Mouse (Mus musculus): ENCODE results near the gene Lpxn. TPM values are rescaled to one million over a fixed set of nuclear protein-coding genes. Genes with fewer than 3 reads are reported as not detected.

The Lpxn gene
- polyA plus RNA-seq (2015; fragmentation: Nextera tagmentation; extraction: Ambion mirVana): 0.42 and 0.92 TPM in 2 replicates

- WGBS: 1% methylated on average over 60 of the region's 76 CpGs
Measured at GRCm38 (mm10) chr19:12795511-12796327, at the start of gene Lpxn, which contains the start of gene Zfp91. Lpxn (plus strand) TSS chr19:12796193. Zfp91 (minus strand) TSS chr19:12796126.

GRCm38 (mm10) chr19:12756286-12756685, 39.7 kb upstream of the Lpxn start:
- Histone ChIP-seq H3K4me3 (replicated peaks; ENCODE audit: low read length) (no peak overlapping the region), H3K4me1 (replicated peaks; ENCODE audit: control insufficient read depth, insufficient read depth, low read length) (0 out of 2 replicates have a peak, but pooled peaks cover 6% of the 10 kb centered on the region), H3K4me2 (ENCODE audit: low read length) (no peak overlapping the region), H3K9me3 (ENCODE audit: control insufficient read depth, low read length) (no peaks in the 10 kb centered on the region), H3K9ac (replicated peaks; ENCODE audit: low read depth, low read length) (no peak overlapping the region), H3K27ac (ENCODE audit: low read length) (no peak overlapping the region), H3K27me3 (replicated peaks; ENCODE audit: control insufficient read depth, insufficient read depth, low read length) (no peaks in the 10 kb centered on the region), H3K36me3 (ENCODE audit: control insufficient read depth, insufficient read depth) (no peaks in the 10 kb centered on the region)
- 83% methylated on average over 3 of the region's 3 CpGs for WGBS
- no peak for ATAC-seq

More at GRCm38 (mm10) chr19:12795511-12796327, at the start of gene Lpxn, which contains the start of gene Zfp91:
- peaks cover 9% of the 10 kb centered on the region for H3K4me1 ChIP-seq (replicated peaks; ENCODE audit: control insufficient read depth, insufficient read depth, low read length)
- peak within 1 kb of the TSS; percentile 96 for H3K9ac ChIP-seq (replicated peaks; ENCODE audit: low read depth, low read length)
- H3K4me2 ChIP-seq (ENCODE audit: low read length): peak within 1 kb of the TSS; percentile 69
- H3K36me3 ChIP-seq (ENCODE audit: control insufficient read depth, insufficient read depth): no peaks in the 10 kb centered on the region
- no peaks in the 10 kb centered on the region for H3K9me3 ChIP-seq (ENCODE audit: control insufficient read depth, low read length)
- no peaks in the 10 kb centered on the region for H3K27me3 ChIP-seq (replicated peaks; ENCODE audit: control insufficient read depth, insufficient read depth, low read length)
- peak within 1 kb of the TSS; percentile 84 for H3K4me3 ChIP-seq (replicated peaks; ENCODE audit: low read length)
- peak within 1 kb of the TSS; percentile 99 for H3K27ac ChIP-seq (ENCODE audit: low read length)
- ATAC-seq: peak; percentile 96

DNA sequence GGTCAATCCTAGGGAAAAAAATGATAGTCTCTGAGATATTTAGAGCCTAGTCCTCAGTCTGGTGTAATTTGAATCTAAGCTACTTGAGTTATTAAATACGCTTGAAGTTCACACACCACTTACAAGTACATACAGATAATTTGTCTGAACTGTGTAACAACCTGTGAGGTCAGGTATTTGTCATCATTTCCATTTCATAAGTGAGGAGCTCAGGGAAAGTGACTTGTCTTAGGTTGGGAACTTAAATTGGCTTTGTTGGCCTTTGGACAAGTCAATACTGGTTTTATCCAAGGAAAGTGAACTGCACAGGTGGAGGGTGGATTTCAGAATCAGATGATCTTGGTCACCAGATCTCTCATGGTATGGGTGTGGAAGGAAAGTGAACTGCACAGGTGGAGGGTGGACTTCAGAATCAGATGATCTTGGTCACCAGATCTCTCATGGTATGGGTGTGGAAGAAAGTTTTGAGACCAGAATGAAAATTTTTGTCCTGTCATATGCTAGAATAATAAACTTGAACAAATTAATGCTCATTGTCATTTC, 37.0 kb upstream of the Lpxn start:
- Histone ChIP-seq H3K27me3 (replicated peaks; ENCODE audit: control insufficient read depth, insufficient read depth, low read length) (no peaks in the 10 kb centered on the region), H3K9me3 (ENCODE audit: control insufficient read depth, low read length) (no peaks in the 10 kb centered on the region), H3K4me3 (replicated peaks; ENCODE audit: low read length) (no peak overlapping the region), H3K36me3 (ENCODE audit: control insufficient read depth, insufficient read depth) (peaks cover 4% of the 10 kb centered on the region), H3K9ac (replicated peaks; ENCODE audit: low read depth, low read length) (no peak overlapping the region), H3K27ac (ENCODE audit: low read length) (no peak overlapping the region), H3K4me2 (ENCODE audit: low read length) (no peak overlapping the region), H3K4me1 (replicated peaks; ENCODE audit: control insufficient read depth, insufficient read depth, low read length) (0 out of 2 replicates have a peak, but pooled peaks cover 6% of the 10 kb centered on the region)
- no peak for ATAC-seq
- 98% methylated on average over 1 of the region's 1 CpGs for WGBS

DNA sequence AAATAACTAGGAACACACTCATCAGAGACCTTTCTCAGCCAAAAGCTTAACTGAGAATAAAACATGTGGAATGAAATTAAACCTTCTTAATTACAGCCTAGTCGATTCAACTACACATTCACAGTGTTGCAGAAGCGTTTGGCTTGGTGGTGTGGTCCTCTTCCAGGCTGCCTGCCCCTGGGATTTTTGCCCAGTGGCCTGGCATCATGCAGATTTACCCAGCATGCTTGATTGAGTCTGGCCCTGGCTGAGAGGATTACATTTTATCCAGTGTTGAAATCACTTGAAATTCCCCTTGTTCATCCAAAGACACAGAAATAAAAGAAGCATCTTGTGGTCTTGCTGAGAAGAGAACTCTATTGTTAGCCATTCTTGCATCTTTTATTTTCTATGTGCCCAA, 36.3 kb upstream of the Lpxn start:
- no peak overlapping the region for H3K9ac ChIP-seq (replicated peaks; ENCODE audit: low read depth, low read length)
- no peaks in the 10 kb centered on the region for H3K27me3 ChIP-seq (replicated peaks; ENCODE audit: control insufficient read depth, insufficient read depth, low read length)
- H3K9me3 ChIP-seq (ENCODE audit: control insufficient read depth, low read length): no peaks in the 10 kb centered on the region
- H3K4me3 ChIP-seq (replicated peaks; ENCODE audit: low read length): no peak overlapping the region
- peaks cover 7% of the 10 kb centered on the region for H3K36me3 ChIP-seq (ENCODE audit: control insufficient read depth, insufficient read depth)
- H3K4me1 ChIP-seq (replicated peaks; ENCODE audit: control insufficient read depth, insufficient read depth, low read length): 0 out of 2 replicates have a peak, but pooled peaks cover 6% of the 10 kb centered on the region
- no peak overlapping the region for H3K27ac ChIP-seq (ENCODE audit: low read length)
- peak; percentile 80 for ATAC-seq
- WGBS: 29% methylated on average over 2 of the region's 2 CpGs
- H3K4me2 ChIP-seq (ENCODE audit: low read length): no peak overlapping the region

DNA sequence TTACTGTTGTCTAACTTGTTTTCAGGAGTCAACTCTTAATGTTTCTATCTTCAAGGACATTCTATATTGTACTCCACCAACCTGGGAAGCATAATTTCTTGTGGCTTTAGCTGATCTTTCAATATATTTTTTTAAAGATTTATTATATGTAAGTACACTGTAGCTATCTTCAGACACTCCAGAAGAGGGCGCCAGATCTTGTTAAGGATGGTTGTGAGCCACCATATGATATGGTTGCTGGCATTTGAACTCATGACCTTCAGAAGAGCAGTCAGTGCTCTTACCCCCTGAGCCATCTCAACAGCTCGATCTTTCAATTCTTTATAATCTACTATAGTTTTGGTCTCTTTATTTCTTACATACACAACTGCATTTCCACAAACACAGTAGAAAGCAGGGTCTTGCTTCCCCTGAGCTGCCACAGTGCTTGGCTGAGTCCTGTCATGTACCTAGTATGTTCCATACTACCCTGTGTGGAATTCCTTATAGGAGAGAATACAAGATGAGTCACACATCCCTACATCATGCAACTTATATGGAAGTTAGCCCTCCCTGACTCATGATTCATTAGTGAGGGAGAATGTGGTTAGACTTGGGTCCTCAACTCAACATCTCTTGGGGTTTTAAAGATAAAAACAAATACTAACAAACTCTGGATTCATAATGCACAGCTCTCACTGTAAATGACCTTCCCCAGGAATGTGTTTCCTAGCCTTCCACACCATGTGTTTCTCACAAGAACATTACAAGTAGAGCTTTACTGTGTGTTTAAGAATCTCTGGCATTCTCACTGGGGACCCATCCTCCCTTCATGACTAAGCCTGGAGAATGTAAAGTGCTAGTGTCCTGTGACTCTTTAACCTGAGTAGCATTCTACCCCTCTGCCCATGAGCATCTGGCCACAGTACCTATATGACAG, 33.5 kb upstream of the Lpxn start:
- 69% methylated on average over 2 of the region's 2 CpGs for WGBS
- 0 out of 2 replicates have a peak, but pooled peaks cover 6% of the 10 kb centered on the region for H3K4me1 ChIP-seq (replicated peaks; ENCODE audit: control insufficient read depth, insufficient read depth, low read length)

DNA sequence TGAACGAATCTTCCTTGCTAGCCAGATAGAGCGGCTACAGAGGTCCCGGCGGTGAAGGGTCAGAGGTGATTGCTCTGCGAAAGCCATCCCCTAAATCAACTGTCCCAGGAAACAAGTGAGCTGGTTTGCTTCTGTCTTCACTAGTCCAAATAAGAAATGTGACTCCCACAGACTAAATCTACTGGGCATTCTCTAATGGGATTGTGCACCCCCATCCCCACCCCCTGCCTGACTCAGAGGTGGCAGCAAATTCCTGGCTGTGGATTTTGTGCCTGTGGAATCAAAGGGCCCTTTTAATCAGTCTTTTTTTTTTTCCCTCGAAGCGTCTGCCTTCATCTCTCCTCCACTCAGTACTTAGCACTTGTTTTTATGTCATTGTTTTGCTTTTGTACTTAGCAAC, 30.7 kb upstream of the Lpxn start, which contains the start of gene Cntf:
TSS of gene Cntf (minus strand) at position 325 of the 400 bp plus-strand sequence.
- Histone ChIP-seq H3K4me3 (replicated peaks; ENCODE audit: low read length) (no peak within 1 kb of the TSS), H3K4me1 (replicated peaks; ENCODE audit: control insufficient read depth, insufficient read depth, low read length) (no peaks in the 10 kb centered on the region), H3K4me2 (ENCODE audit: low read length) (no peak within 1 kb of the TSS), H3K36me3 (ENCODE audit: control insufficient read depth, insufficient read depth) (peaks cover 21% of the 10 kb centered on the region), H3K27ac (ENCODE audit: low read length) (no peak within 1 kb of the TSS), H3K9ac (replicated peaks; ENCODE audit: low read depth, low read length) (no peak within 1 kb of the TSS), H3K27me3 (replicated peaks; ENCODE audit: control insufficient read depth, insufficient read depth, low read length) (no peaks in the 10 kb centered on the region), H3K9me3 (ENCODE audit: control insufficient read depth, low read length) (no peaks in the 10 kb centered on the region)
- 54% methylated on average over 7 of the region's 7 CpGs for WGBS
- ATAC-seq: no peak

More for the DNA sequence above, 33.5 kb upstream of the Lpxn start:
- no peak overlapping the region for H3K4me2 ChIP-seq (ENCODE audit: low read length)
- ATAC-seq: no peak
- no peak overlapping the region for H3K27ac ChIP-seq (ENCODE audit: low read length)
- H3K36me3 ChIP-seq (ENCODE audit: control insufficient read depth, insufficient read depth): peaks cover 15% of the 10 kb centered on the region
- H3K9me3 ChIP-seq (ENCODE audit: control insufficient read depth, low read length): no peaks in the 10 kb centered on the region
- no peak overlapping the region for H3K4me3 ChIP-seq (replicated peaks; ENCODE audit: low read length)
- H3K27me3 ChIP-seq (replicated peaks; ENCODE audit: control insufficient read depth, insufficient read depth, low read length): no peaks in the 10 kb centered on the region
- no peak overlapping the region for H3K9ac ChIP-seq (replicated peaks; ENCODE audit: low read depth, low read length)

DNA sequence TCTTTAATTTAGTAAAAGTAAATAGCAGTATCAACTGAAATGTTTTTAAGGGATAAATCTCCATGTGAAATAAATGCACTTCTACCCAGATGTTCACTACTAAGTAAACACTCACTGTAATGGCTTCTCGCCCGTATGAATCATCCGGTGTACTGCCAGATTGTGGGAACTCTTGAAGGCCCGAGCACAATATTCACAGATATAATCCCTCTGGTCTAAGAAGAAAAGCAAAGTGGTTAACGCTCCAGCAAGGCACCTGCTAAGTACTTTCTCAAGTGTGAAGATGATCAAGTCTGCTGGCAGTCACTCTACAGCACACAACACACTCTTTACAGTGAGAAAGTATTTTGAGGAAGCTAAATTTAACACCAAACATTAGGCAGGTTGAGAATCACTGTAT, 25.1 kb upstream of the Lpxn start:
- H3K4me1 ChIP-seq (replicated peaks; ENCODE audit: control insufficient read depth, insufficient read depth, low read length): no peaks in the 10 kb centered on the region
- 83% methylated on average over 5 of the region's 5 CpGs for WGBS
- ATAC-seq: no peak
- no peaks in the 10 kb centered on the region for H3K27me3 ChIP-seq (replicated peaks; ENCODE audit: control insufficient read depth, insufficient read depth, low read length)
- no peak overlapping the region for H3K4me2 ChIP-seq (ENCODE audit: low read length)
- H3K9ac ChIP-seq (replicated peaks; ENCODE audit: low read depth, low read length): no peak overlapping the region
- no peak overlapping the region for H3K4me3 ChIP-seq (replicated peaks; ENCODE audit: low read length)
- H3K9me3 ChIP-seq (ENCODE audit: control insufficient read depth, low read length): no peaks in the 10 kb centered on the region
- H3K36me3 ChIP-seq (ENCODE audit: control insufficient read depth, insufficient read depth): peaks cover 15% of the 10 kb centered on the region
- no peak overlapping the region for H3K27ac ChIP-seq (ENCODE audit: low read length)

GRCm38 (mm10) chr19:12780437-12780836, 15.6 kb upstream of the Lpxn start:
- Histone ChIP-seq H3K36me3 (ENCODE audit: control insufficient read depth, insufficient read depth) (peaks cover 11% of the 10 kb centered on the region), H3K4me1 (replicated peaks; ENCODE audit: control insufficient read depth, insufficient read depth, low read length) (no peaks in the 10 kb centered on the region), H3K4me2 (ENCODE audit: low read length) (no peak overlapping the region), H3K9ac (replicated peaks; ENCODE audit: low read depth, low read length) (no peak overlapping the region), H3K4me3 (replicated peaks; ENCODE audit: low read length) (no peak overlapping the region), H3K27ac (ENCODE audit: low read length) (no peak overlapping the region), H3K9me3 (ENCODE audit: control insufficient read depth, low read length) (no peaks in the 10 kb centered on the region), H3K27me3 (replicated peaks; ENCODE audit: control insufficient read depth, insufficient read depth, low read length) (no peaks in the 10 kb centered on the region)
- ATAC-seq: no peak
